Comparison of ENCODE assay signal across 17 mouse cellular contexts in the genomic region with DNA sequence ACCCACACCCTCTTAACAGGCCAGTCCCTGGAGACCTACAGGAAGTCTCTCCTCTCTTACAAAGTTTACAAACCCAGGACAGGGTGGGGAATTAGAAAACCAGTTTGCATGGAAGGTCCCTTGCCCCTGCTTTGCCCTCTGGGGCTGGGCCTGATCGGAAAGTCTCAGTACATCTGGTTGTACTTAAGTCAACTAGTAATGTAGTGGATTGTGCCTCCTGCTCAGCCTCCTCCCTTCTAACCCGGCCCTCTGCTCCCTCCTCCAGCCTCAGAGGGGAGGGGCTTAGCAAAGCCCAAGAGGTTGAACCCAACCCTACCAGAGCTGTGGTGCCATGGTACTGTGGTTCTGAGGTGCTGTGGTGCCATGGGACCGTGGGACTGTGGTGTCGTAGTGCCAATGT. TPM values are rescaled to one million over a fixed set of nuclear protein-coding genes. Genes with fewer than 3 reads are reported as not detected.
A peak's percentile ranks its signal among the peaks of the same experiment; 100 is the strongest.
DNase-seq lines count a peak whose midpoint lies in the region; ATAC-seq lines count a peak whose summit lies in the region.
"Had no signal": no experiment of that assay in that cellular context is flagged by ENCODE, and none has a peak within 500 bp of the region (broad histone marks: within the 10 kb centered on the region; RNA-seq: fewer than 3 reads in every experiment).

No protein-coding gene starts in this region.

- H3K9ac ChIP-seq in forebrain, embryonic 15.5 days (replicated peaks): no peak overlapping the region
- no peak overlapping the region for H3K9ac ChIP-seq in embryonic facial prominence, embryonic 15.5 days

- H3K4me3 ChIP-seq in forebrain, embryonic 10.5 days: no peak overlapping the region
- H3K4me3 ChIP-seq in forebrain, embryonic 15.5 days: no peak overlapping the region
- H3K4me3 ChIP-seq in megakaryocyte, embryonic 14.5 days (replicated peaks): peak overlapping the region; percentile 42
- H3K4me3 ChIP-seq in embryonic facial prominence, embryonic 15.5 days (replicated peaks): no peak overlapping the region

- H3K27ac ChIP-seq in forebrain, embryonic 10.5 days: peak overlapping the region; percentile 71
- no peak overlapping the region for H3K27ac ChIP-seq in forebrain, embryonic 15.5 days (replicated peaks)
- H3K27ac ChIP-seq in embryonic facial prominence, embryonic 15.5 days (replicated peaks): 0 out of 2 replicates have a peak overlapping the region, but pooled peaks have one; percentile 39

- H3K4me1 ChIP-seq in forebrain, embryonic 10.5 days: peaks cover 68% of the 10 kb centered on the region
- peaks cover 17% of the 10 kb centered on the region for H3K4me1 ChIP-seq in forebrain, embryonic 15.5 days
- peaks cover 15% of the 10 kb centered on the region for H3K4me1 ChIP-seq in megakaryocyte, embryonic 14.5 days
- H3K4me1 ChIP-seq in embryonic facial prominence, embryonic 15.5 days: peaks cover 47% of the 10 kb centered on the region

- no peak for ATAC-seq in forebrain, embryonic 15.5 days (replicated peaks)
- ATAC-seq in megakaryocyte, adult 5-6 weeks (ENCODE audit: poor library complexity, severe bottlenecking): no peak
- no peak for ATAC-seq in embryonic facial prominence, embryonic 15.5 days (ENCODE audit: insufficient number of reproducible peaks, low FRiP score, low TSS enrichment, low read depth)

- no peak for DNase-seq in forebrain, embryonic 10.5 days (ENCODE audit: extremely low spot score, low spot score)
- peak; percentile 43 for DNase-seq in skeletal muscle tissue, adult 2 months (ENCODE audit: low read depth, low spot score)
- no peak for DNase-seq in cerebellum, adult 8-10 months
- no peak for DNase-seq in right cerebral cortex, postnatal 14 days
- DNase-seq: adrenal gland, postnatal 25 days; cerebellum, adult 11 months; kidney, adult 11 months; thymus, postnatal 14 days had no signal

- no peaks in the 10 kb centered on the region for H3K9me3 ChIP-seq in forebrain, embryonic 10.5 days
- H3K9me3 ChIP-seq in forebrain, embryonic 15.5 days: no peaks in the 10 kb centered on the region
- no peaks in the 10 kb centered on the region for H3K9me3 ChIP-seq in megakaryocyte, embryonic 14.5 days
- H3K9me3 ChIP-seq in embryonic facial prominence, embryonic 15.5 days (replicated peaks): no peaks in the 10 kb centered on the region

- H3K36me3 ChIP-seq in forebrain, embryonic 10.5 days (replicated peaks): no peaks in the 10 kb centered on the region
- H3K36me3 ChIP-seq in forebrain, embryonic 15.5 days: no peaks in the 10 kb centered on the region
- no peaks in the 10 kb centered on the region for H3K36me3 ChIP-seq in megakaryocyte, embryonic 14.5 days (replicated peaks; ENCODE audit: low read length)
- H3K36me3 ChIP-seq in embryonic facial prominence, embryonic 15.5 days: no peaks in the 10 kb centered on the region

- peaks cover 26% of the 10 kb centered on the region for H3K27me3 ChIP-seq in forebrain, embryonic 10.5 days (ENCODE audit: poor library complexity, severe bottlenecking)
- peaks cover 8% of the 10 kb centered on the region; the same call in 1 of the 2 replicates for H3K27me3 ChIP-seq in forebrain, embryonic 15.5 days
- peaks cover 79% of the 10 kb centered on the region for H3K27me3 ChIP-seq in megakaryocyte, embryonic 14.5 days (replicated peaks)
- no peaks in the 10 kb centered on the region for H3K27me3 ChIP-seq in embryonic facial prominence, embryonic 15.5 days

- H3K4me2 ChIP-seq in forebrain, embryonic 15.5 days (replicated peaks): no peak overlapping the region
- no peak overlapping the region for H3K4me2 ChIP-seq in embryonic facial prominence, embryonic 15.5 days (replicated peaks)

- whole genome bisulfite sequencing in forebrain, embryonic 10.5 days: 56% methylated on average over 4 of the region's 4 CpGs
- 64% methylated on average over 4 of the region's 4 CpGs for WGBS in forebrain, embryonic 15.5 days
- WGBS in embryonic facial prominence, embryonic 15.5 days: 37% methylated on average over 4 of the region's 4 CpGs

RNA-seq across cellular contexts. Expression of gene Fignl2, which starts 3.9 kb away (rescaled TPM):
- 0.80 and 0.82 TPM in 2 replicates for polyA plus RNA-seq in forebrain, embryonic 10.5 days (2016; fragmentation: Nextera tagmentation; extraction: Ambion mirVana)
- polyA plus RNA-seq in forebrain, embryonic 15.5 days (2015; fragmentation: Nextera tagmentation; extraction: Ambion mirVana): not detected in 2 replicates
- polyA plus RNA-seq in megakaryocyte, embryonic 14.5 days (2012; ENCODE audit: insufficient read depth, low replicate concordance): 0.61 and 0.94 TPM in 2 replicates
- 0.04 TPM in 1 of 2 replicates, not detected in the other for total RNA-seq in megakaryocyte, adult 5-6 weeks (2015)
- total RNA-seq in megakaryocyte, adult 5-6 weeks (2017): 0.07 and 0.16 TPM in 2 replicates
- polyA plus RNA-seq in embryonic facial prominence, embryonic 15.5 days (2015; fragmentation: Nextera tagmentation; extraction: Ambion mirVana): 0.19 and 0.21 TPM in 2 replicates

RNA-seq across cellular contexts. Expression of gene Ankrd33, which starts 33.3 kb away (rescaled TPM):
- polyA plus RNA-seq in forebrain, embryonic 10.5 days (2016; fragmentation: Nextera tagmentation; extraction: Ambion mirVana): not detected in 2 replicates
- not detected in 2 replicates for polyA plus RNA-seq in forebrain, embryonic 15.5 days (2015; fragmentation: Nextera tagmentation; extraction: Ambion mirVana)
- not detected in 2 replicates for polyA plus RNA-seq in megakaryocyte, embryonic 14.5 days (2012; ENCODE audit: insufficient read depth, low replicate concordance)
- total RNA-seq in megakaryocyte, adult 5-6 weeks (2015): not detected in 2 replicates
- not detected in 2 replicates for total RNA-seq in megakaryocyte, adult 5-6 weeks (2017)
- not detected in 2 replicates for polyA plus RNA-seq in embryonic facial prominence, embryonic 15.5 days (2015; fragmentation: Nextera tagmentation; extraction: Ambion mirVana)
- total RNA-seq: layer of hippocampus, adult 18-20 months; megakaryocyte progenitor cell, adult 5-6 weeks had no signal
- polyA plus RNA-seq: heart, postnatal 0 days; neural tube, embryonic 14.5 days had no signal

RNA-seq across cellular contexts. Expression of gene Gm47841, which starts 35.0 kb away (rescaled TPM):
- not detected in 2 replicates for polyA plus RNA-seq in forebrain, embryonic 10.5 days (2016; fragmentation: Nextera tagmentation; extraction: Ambion mirVana)
- not detected in 2 replicates for polyA plus RNA-seq in forebrain, embryonic 15.5 days (2015; fragmentation: Nextera tagmentation; extraction: Ambion mirVana)
- not detected in 2 replicates for polyA plus RNA-seq in megakaryocyte, embryonic 14.5 days (2012; ENCODE audit: insufficient read depth, low replicate concordance)
- not detected in 2 replicates for total RNA-seq in megakaryocyte, adult 5-6 weeks (2015)
- total RNA-seq in megakaryocyte, adult 5-6 weeks (2017): not detected in 2 replicates
- polyA plus RNA-seq in embryonic facial prominence, embryonic 15.5 days (2015; fragmentation: Nextera tagmentation; extraction: Ambion mirVana): not detected in 2 replicates
- total RNA-seq: adrenal gland, postnatal 25 days; layer of hippocampus, adult 18-20 months; left cerebral cortex, postnatal 14 days; megakaryocyte progenitor cell, adult 5-6 weeks had no signal
- polyA plus RNA-seq: heart, postnatal 0 days; neural tube, embryonic 14.5 days had no signal

RNA-seq across cellular contexts. Expression of gene Acvrl1, which starts 46.1 kb away (rescaled TPM):
- polyA plus RNA-seq in forebrain, embryonic 10.5 days (2016; fragmentation: Nextera tagmentation; extraction: Ambion mirVana): 8.0 and 8.1 TPM in 2 replicates
- polyA plus RNA-seq in forebrain, embryonic 15.5 days (2015; fragmentation: Nextera tagmentation; extraction: Ambion mirVana): 6.5 and 6.7 TPM in 2 replicates
- polyA plus RNA-seq in megakaryocyte, embryonic 14.5 days (2012; ENCODE audit: insufficient read depth, low replicate concordance): 2.1 and 7.9 TPM in 2 replicates
- total RNA-seq in megakaryocyte, adult 5-6 weeks (2015): 6.9 and 8.2 TPM in 2 replicates
- total RNA-seq in megakaryocyte, adult 5-6 weeks (2017): 27.6 and 34.9 TPM in 2 replicates
- 17.5 and 19.6 TPM in 2 replicates for polyA plus RNA-seq in embryonic facial prominence, embryonic 15.5 days (2015; fragmentation: Nextera tagmentation; extraction: Ambion mirVana)
